Mouse (Mus musculus) liver, embryonic 15.5 days (tissue): ENCODE data around the gene Hk2. TPM values are rescaled to one million over a fixed set of nuclear protein-coding genes. Genes with fewer than 3 reads are reported as not detected.
A peak's percentile ranks its signal among the peaks of the same experiment; 100 is the strongest.

Experiments
- ATAC-seq: fragments of 200-750 bp; cut with Nextera tagmentation; 2 replicates; pipeline ENCODE4 v1.8.0; 2017; ENCODE audit warnings: moderate number of reproducible peaks, mild to moderate bottlenecking, moderate library complexity; ENCODE audit not compliant: insufficient read depth
- H3K27ac ChIP-seq: fragments of 300-500 bp; sonication (generic); replicated peaks from 2 replicates; pipeline ENCODE4 v1.5.1; 2015; ENCODE audit warnings: mild to moderate bottlenecking, inconsistent platforms
- H3K27me3 ChIP-seq: fragments of 300-500 bp; sonication (generic); 2 replicates; pipeline ENCODE4 v1.6.1; 2015; ENCODE audit warnings: mild to moderate bottlenecking, inconsistent platforms
- H3K36me3 ChIP-seq: fragments of 300-500 bp; sonication (generic); replicated peaks from 2 replicates; pipeline ENCODE4 v1.6.1; 2015; ENCODE audit warnings: moderate library complexity, mild to moderate bottlenecking, inconsistent platforms
- H3K4me1 ChIP-seq: fragments of 300-500 bp; sonication (generic); replicated peaks from 2 replicates; pipeline ENCODE4 v1.6.1; 2015; ENCODE audit warnings: inconsistent platforms
- H3K4me2 ChIP-seq: fragments of 300-500 bp; sonication (generic); 2 replicates; pipeline ENCODE4 v1.6.1; 2015; ENCODE audit warnings: moderate library complexity, mild to moderate bottlenecking, inconsistent platforms
- H3K4me3 ChIP-seq: fragments of 300-500 bp; sonication (generic); replicated peaks from 2 replicates; pipeline ENCODE4 v1.5.1; 2015; ENCODE audit warnings: mild to moderate bottlenecking, inconsistent platforms
- H3K9ac ChIP-seq: fragments of 300-500 bp; sonication (generic); 2 replicates; pipeline ENCODE4 v1.6.1; 2015; ENCODE audit warnings: moderate library complexity, mild to moderate bottlenecking, inconsistent platforms
- H3K9me3 ChIP-seq: fragments of 300-500 bp; sonication (generic); replicated peaks from 2 replicates; pipeline ENCODE4 v1.6.1; 2016; ENCODE audit warnings: inconsistent platforms
- WGBS: fragments of 180-500 bp; shearing (Covaris S2); methylation state at CpG from one replicate; pipeline ENCODE4 v1.1.7; 2015; ENCODE audit warnings: mixed read lengths; ENCODE audit not compliant: insufficient replicate concordance; 5-methylcytosine and 5-hydroxymethylcytosine counted together
- polyA plus RNA-seq: library from polyadenylated mRNA; unstranded; fragments of >200 nt; fragmentation: Nextera tagmentation; extraction: Ambion mirVana; gene quantifications from 2 replicates; pipeline ENCODE4 v1.2.1, GENCODE M21; 2015

Gene Hk2
- polyA plus RNA-seq, 1 experiment from 2014 or later: 4.7 TPM

GRCm38 (mm10) chr6:82740269-82740668 is 34.0 kb downstream of the Hk2 start:
- Histone ChIP-seq H3K4me3 (no peak overlapping the region; the same call in 1 of the 2 replicates), H3K4me2 (peak overlapping the region; percentile 49), H3K27ac (no peak overlapping the region), H3K36me3 (peaks cover 45% of the 10 kb centered on the region), H3K4me1 (peaks cover 6% of the 10 kb centered on the region; the same call in 1 of the 2 replicates), H3K9me3 (no peaks in the 10 kb centered on the region), H3K27me3 (no peaks in the 10 kb centered on the region), H3K9ac (no peak overlapping the region)
- 18% methylated on average over 6 of the region's 6 CpGs for WGBS
- no peak for ATAC-seq

DNA sequence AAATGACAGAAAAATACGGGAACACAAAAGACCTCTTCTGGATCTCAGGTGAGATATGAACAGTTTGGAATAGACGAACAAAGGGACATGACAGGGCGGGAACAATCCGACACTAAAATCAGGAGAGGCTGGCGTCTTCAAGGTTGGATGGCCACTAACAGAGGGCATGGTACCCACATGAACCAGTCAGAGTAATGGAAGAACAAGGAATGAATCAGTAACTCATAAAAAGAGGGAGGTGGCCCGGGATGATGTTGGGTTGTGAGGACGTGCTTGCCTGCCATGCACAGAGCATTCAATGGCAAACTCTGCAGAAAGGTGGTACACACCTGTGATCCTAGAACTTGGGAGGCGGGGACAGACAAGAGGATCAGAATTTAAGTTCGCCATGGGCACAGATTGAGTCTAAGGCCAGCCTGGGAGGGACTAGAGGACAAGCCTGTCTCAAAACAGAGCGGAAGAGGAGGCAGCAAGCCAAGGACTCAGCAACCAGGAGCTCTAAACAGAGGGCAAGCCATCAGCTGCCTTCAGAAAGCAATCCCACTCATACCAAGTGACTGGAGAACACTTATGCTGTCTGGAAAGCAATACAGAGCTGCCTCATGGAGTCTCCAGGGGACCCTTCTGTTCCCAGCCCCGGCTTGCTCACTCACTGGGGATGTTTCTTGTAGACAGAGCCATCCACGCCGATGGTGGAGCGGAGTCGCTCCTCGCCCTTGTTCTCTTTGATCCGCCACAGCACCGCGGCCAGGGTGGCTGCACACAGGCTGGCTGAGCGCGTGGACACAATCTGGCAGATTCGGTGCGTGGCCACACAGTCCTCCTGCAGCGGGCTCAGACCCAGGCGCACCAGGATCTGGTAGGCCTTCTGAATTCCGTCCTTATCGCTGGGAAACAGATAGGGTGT is 36.4 kb downstream of the Hk2 start:
- H3K4me1 ChIP-seq: peaks cover 6% of the 10 kb centered on the region; the same call in 1 of the 2 replicates
- H3K4me3 ChIP-seq: no peak overlapping the region
- H3K9ac ChIP-seq: no peak overlapping the region
- H3K36me3 ChIP-seq: peaks cover 46% of the 10 kb centered on the region
- H3K27me3 ChIP-seq: no peaks in the 10 kb centered on the region
- no peak for ATAC-seq
- no peak overlapping the region for H3K27ac ChIP-seq
- H3K4me2 ChIP-seq: no peak overlapping the region
- 82% methylated on average over 27 of the region's 27 CpGs for WGBS
- H3K9me3 ChIP-seq: no peaks in the 10 kb centered on the region

DNA sequence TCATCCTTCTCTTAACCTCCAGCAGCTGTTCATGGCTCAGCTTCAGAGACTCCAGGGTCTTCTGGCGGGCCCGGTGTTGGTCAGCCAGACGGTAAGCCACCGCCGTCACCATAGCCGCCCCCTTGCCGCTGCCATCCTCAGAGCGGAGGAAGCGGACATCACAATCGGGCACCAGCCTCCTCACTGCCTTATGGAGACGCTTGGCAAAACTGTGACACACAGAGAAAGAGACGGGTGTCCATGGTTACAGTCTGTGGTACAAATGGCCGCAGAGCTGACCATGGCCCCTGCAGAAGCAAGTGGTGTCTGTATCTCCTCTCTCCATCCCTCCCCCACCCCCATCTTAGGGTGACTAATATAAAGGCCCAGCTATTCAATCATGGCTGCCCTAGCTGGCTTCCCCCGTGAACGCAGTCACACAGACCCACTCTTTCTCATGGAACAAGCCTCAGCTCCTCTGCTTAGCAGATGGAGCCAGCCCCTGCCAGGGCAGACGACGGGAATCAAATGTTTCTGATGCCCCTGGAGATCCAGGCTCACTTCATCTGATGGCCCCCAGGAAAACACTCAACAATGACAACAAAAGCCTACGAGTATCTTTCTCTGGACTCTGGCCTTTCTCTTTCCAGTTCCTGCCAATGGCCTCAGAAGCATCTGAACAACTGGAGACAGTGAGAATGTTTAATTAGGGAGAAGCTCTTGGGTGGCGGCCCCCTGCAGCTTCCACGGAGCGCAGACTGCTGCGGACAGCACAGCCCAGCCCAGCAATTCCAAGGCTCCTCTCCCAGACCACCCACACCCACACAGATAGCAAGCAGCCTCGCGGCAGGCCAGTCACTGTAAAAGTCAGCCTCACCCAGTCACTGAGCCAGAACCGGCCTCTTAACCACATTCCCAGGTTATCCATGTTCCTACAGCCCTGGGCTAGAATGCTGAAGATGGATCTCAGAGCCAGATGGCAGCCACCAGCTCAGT is 37.3 kb downstream of the Hk2 start:
- Histone ChIP-seq H3K27me3 (no peaks in the 10 kb centered on the region), H3K4me3 (no peak overlapping the region), H3K36me3 (peaks cover 46% of the 10 kb centered on the region), H3K4me1 (peaks cover 6% of the 10 kb centered on the region; the same call in 1 of the 2 replicates), H3K9me3 (no peaks in the 10 kb centered on the region), H3K27ac (no peak overlapping the region; the same call in 1 of the 2 replicates), H3K4me2 (no peak overlapping the region), H3K9ac (no peak overlapping the region)
- no peak for ATAC-seq
- 79% methylated on average over 25 of the region's 25 CpGs for WGBS

DNA sequence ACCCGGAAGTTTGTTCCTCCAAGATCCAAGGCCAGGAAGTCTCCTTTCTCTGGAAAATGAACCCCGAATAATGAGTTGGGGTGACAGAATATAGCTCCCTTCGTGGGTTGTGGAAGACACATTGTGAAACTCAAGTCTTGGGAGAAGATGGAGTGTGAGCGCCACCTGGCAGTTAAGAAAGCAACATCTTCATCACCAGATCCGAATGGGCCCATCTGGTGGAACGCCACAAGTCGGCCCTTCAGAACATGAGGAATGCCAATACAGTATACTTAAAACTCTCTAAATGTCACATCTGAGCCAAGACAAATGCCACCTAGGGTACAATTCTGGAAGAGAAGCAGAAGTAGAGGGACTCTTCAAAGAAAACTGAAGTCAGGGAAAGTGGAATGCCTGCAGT is 38.9 kb downstream of the Hk2 start:
- no peak for ATAC-seq
- H3K27ac ChIP-seq: no peak overlapping the region
- no peak overlapping the region for H3K9ac ChIP-seq
- no peaks in the 10 kb centered on the region for H3K9me3 ChIP-seq
- H3K4me3 ChIP-seq: no peak overlapping the region
- peaks cover 1% of the 10 kb centered on the region; the same call in 1 of the 2 replicates for H3K4me1 ChIP-seq
- H3K27me3 ChIP-seq: no peaks in the 10 kb centered on the region
- no peak overlapping the region for H3K4me2 ChIP-seq
- peaks cover 49% of the 10 kb centered on the region for H3K36me3 ChIP-seq
- WGBS: 65% methylated on average over 7 of the region's 7 CpGs

GRCm38 (mm10) chr6:82728635-82729034 is 45.6 kb downstream of the Hk2 start:
- Histone ChIP-seq H3K36me3 (peaks cover 38% of the 10 kb centered on the region), H3K27me3 (no peaks in the 10 kb centered on the region), H3K4me3 (no peak overlapping the region), H3K9me3 (no peaks in the 10 kb centered on the region), H3K27ac (no peak overlapping the region), H3K4me1 (no peaks in the 10 kb centered on the region), H3K9ac (no peak overlapping the region), H3K4me2 (no peak overlapping the region)
- WGBS: 80% methylated on average over 21 of the region's 21 CpGs
- ATAC-seq: no peak

GRCm38 (mm10) chr6:82727206-82727605 is 47.0 kb downstream of the Hk2 start:
- H3K4me1 ChIP-seq: no peaks in the 10 kb centered on the region
- H3K27me3 ChIP-seq: no peaks in the 10 kb centered on the region
- H3K9me3 ChIP-seq: no peaks in the 10 kb centered on the region
- H3K27ac ChIP-seq: no peak overlapping the region
- H3K4me3 ChIP-seq: no peak overlapping the region
- no peak overlapping the region for H3K9ac ChIP-seq
- peaks cover 36% of the 10 kb centered on the region for H3K36me3 ChIP-seq
- ATAC-seq: no peak
- H3K4me2 ChIP-seq: no peak overlapping the region
- 80% methylated on average over 13 of the region's 13 CpGs for WGBS

- 75% methylated on average over 5 of the region's 5 CpGs for WGBS
- Histone ChIP-seq H3K27ac (no peak overlapping the region), H3K27me3 (no peaks in the 10 kb centered on the region), H3K36me3 (peaks cover 21% of the 10 kb centered on the region; the same call in 1 of the 2 replicates), H3K9ac (no peak overlapping the region), H3K9me3 (no peaks in the 10 kb centered on the region), H3K4me1 (no peaks in the 10 kb centered on the region), H3K4me3 (no peak overlapping the region), H3K4me2 (no peak overlapping the region)
- no peak for ATAC-seq
These were observed 50.9 kb downstream of the Hk2 start for GRCm38 (mm10) chr6:82723321-82723720.

GRCm38 (mm10) chr6:82716126-82716525 is 58.1 kb downstream of the Hk2 start:
- Histone ChIP-seq H3K9me3 (no peaks in the 10 kb centered on the region), H3K27ac (no peak overlapping the region), H3K4me1 (no peaks in the 10 kb centered on the region), H3K36me3 (no peaks in the 10 kb centered on the region), H3K4me2 (no peak overlapping the region), H3K27me3 (no peaks in the 10 kb centered on the region), H3K9ac (no peak overlapping the region), H3K4me3 (no peak overlapping the region)
- WGBS: 53% methylated on average over 4 of the region's 4 CpGs
- ATAC-seq: no peak

DNA sequence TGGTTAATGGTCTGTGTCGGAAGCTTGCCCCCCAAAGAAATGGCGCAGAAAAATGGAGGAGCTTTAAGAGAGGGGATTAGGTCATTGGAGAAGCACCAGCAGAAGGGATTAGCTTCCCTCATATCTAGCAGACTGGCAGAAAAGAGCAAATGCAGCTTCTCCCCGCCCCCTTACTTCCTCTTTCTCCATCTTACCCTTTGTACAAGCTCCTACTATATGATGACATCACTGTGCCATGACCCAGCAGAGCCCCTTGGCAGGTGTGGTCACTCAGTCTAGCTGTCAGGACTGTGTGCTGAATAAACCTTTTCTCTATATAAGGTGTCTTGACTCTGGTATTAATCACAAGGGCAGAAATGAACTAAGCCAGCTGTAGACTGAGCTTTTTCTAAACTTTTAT is 58.6 kb downstream of the Hk2 start:
- H3K27me3 ChIP-seq: no peaks in the 10 kb centered on the region
- no peak overlapping the region for H3K27ac ChIP-seq
- no peaks in the 10 kb centered on the region for H3K36me3 ChIP-seq
- H3K9ac ChIP-seq: no peak overlapping the region
- H3K9me3 ChIP-seq: no peaks in the 10 kb centered on the region
- no peaks in the 10 kb centered on the region for H3K4me1 ChIP-seq
- H3K4me3 ChIP-seq: no peak overlapping the region
- no peak for ATAC-seq
- no peak overlapping the region for H3K4me2 ChIP-seq
- WGBS: 47% methylated on average over 3 of the region's 3 CpGs

DNA sequence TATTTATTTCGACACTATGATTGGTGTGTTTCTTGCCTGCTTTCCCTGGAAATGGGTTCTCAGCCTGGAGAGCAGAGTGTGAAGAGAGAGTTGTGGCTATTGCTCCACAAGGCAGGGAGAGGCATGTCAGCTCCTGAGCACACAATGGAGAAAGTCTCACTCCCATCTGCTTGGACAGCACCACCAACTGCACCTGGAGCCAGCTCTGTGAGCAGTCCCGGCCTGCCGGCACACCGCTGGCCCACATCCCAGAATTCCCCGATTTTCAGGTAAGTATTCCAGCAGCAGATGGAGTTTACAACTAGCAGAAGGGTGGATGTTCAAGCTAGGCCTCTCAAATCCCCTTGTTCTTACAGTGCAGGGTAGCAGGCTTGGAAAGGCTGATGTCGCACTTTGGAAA is 59.0 kb downstream of the Hk2 start:
- ATAC-seq: no peak
- Histone ChIP-seq H3K36me3 (no peaks in the 10 kb centered on the region), H3K4me2 (no peak overlapping the region), H3K4me3 (no peak overlapping the region), H3K27me3 (no peaks in the 10 kb centered on the region), H3K9ac (no peak overlapping the region), H3K27ac (no peak overlapping the region), H3K4me1 (no peaks in the 10 kb centered on the region), H3K9me3 (no peaks in the 10 kb centered on the region)
- 73% methylated on average over 6 of the region's 6 CpGs for WGBS

GRCm38 (mm10) chr6:82714841-82715240 is 59.4 kb downstream of the Hk2 start:
- no peak overlapping the region for H3K4me2 ChIP-seq
- 66% methylated on average over 5 of the region's 5 CpGs for WGBS
- no peaks in the 10 kb centered on the region for H3K4me1 ChIP-seq
- H3K27ac ChIP-seq: no peak overlapping the region
- H3K4me3 ChIP-seq: no peak overlapping the region
- no peaks in the 10 kb centered on the region for H3K36me3 ChIP-seq
- H3K9ac ChIP-seq: no peak overlapping the region
- H3K9me3 ChIP-seq: no peaks in the 10 kb centered on the region
- ATAC-seq: no peak
- H3K27me3 ChIP-seq: no peaks in the 10 kb centered on the region
